Mouse (Mus musculus): ENCODE measurements at regions not wholly inside any gene's neighbourhood (a gene's known extent, or its start where the extent isn't known, plus 50 kb on each side); places are given as distances from the start of the nearest gene placed in this dataset.

- H3K9me3 ChIP-seq (replicated peaks) = peaks cover 43% of the 10 kb centered on the region
- H3K4me3 ChIP-seq (ENCODE audit: low read depth, low read length) = no peak overlapping the region
- no peaks in the 10 kb centered on the region for H3K36me3 ChIP-seq (replicated peaks)
- no peak for ATAC-seq (ENCODE audit: extremely low read depth, insufficient number of reproducible peaks, low FRiP score, poor library complexity, severe bottlenecking)
- no peak for DNase-seq (ENCODE audit: low spot score)
- H3K4me1 ChIP-seq (ENCODE audit: insufficient read depth, low read depth, low read length) = no peaks in the 10 kb centered on the region
- TF ChIP-seq GATA2 (IDR thresholded peaks at IDR 0.05; ENCODE audit: borderline replicate concordance, low read depth, low read length) (no peak), POLR2AphosphoS5 (IDR thresholded peaks at IDR 0.05; ENCODE audit: insufficient replicate concordance, low read depth, low read length) (no peak), CTCF (IDR thresholded peaks at IDR 0.05; ENCODE audit: low read depth, low read length) (no peak), TAL1 (conservative IDR thresholded peaks at IDR 0.05; ENCODE audit: low read depth, low read length) (no peak)
- H3K27me3 ChIP-seq (ENCODE audit: insufficient read depth, low read length) = no peaks in the 10 kb centered on the region
Observed at GRCm38 (mm10) chr11:63424319-63424718, 295.5 kb downstream of the Pmp22 start.

- peaks cover 32% of the 10 kb centered on the region for H3K9me3 ChIP-seq (replicated peaks)
- H3K36me3 ChIP-seq (replicated peaks) = no peaks in the 10 kb centered on the region
- H3K4me1 ChIP-seq (ENCODE audit: insufficient read depth, low read depth, low read length) = no peaks in the 10 kb centered on the region
- DNase-seq (ENCODE audit: low spot score) (no peak), ATAC-seq (ENCODE audit: extremely low read depth, insufficient number of reproducible peaks, low FRiP score, poor library complexity, severe bottlenecking) (no peak)
- TF ChIP-seq TAL1 (conservative IDR thresholded peaks at IDR 0.05; ENCODE audit: low read depth, low read length) (no peak), CTCF (IDR thresholded peaks at IDR 0.05; ENCODE audit: low read depth, low read length) (no peak), GATA2 (IDR thresholded peaks at IDR 0.05; ENCODE audit: borderline replicate concordance, low read depth, low read length) (no peak)
- no peaks in the 10 kb centered on the region for H3K27me3 ChIP-seq (ENCODE audit: insufficient read depth, low read length)
- H3K4me3 ChIP-seq (ENCODE audit: low read depth, low read length) = no peak overlapping the region
Observed at GRCm38 (mm10) chr11:63425741-63426140, 297.0 kb downstream of the Pmp22 start.

- TF ChIP-seq TAL1 (conservative IDR thresholded peaks at IDR 0.05; ENCODE audit: low read depth, low read length) (no peak), POLR2AphosphoS5 (IDR thresholded peaks at IDR 0.05; ENCODE audit: insufficient replicate concordance, low read depth, low read length) (no peak), GATA1 (IDR thresholded peaks at IDR 0.05; ENCODE audit: borderline replicate concordance, low read length) (no peak), GATA2 (IDR thresholded peaks at IDR 0.05; ENCODE audit: borderline replicate concordance, low read depth, low read length) (no peak), CTCF (IDR thresholded peaks at IDR 0.05; ENCODE audit: low read depth, low read length) (no peak)
- Histone ChIP-seq H3K4me3 (ENCODE audit: low read depth, low read length) (no peak overlapping the region), H3K27me3 (ENCODE audit: insufficient read depth, low read length) (no peaks in the 10 kb centered on the region)
Observed at GRCm38 (mm10) chr11:63453786-63454185, 325.0 kb downstream of the Pmp22 start.

GRCm38 (mm10) chr11:63454910-63455531 is 326.2 kb downstream of the Pmp22 start:
- ATAC-seq (ENCODE audit: extremely low read depth, insufficient number of reproducible peaks, low FRiP score, poor library complexity, severe bottlenecking) (no peak), DNase-seq (ENCODE audit: low spot score) (no peak)
- no peak overlapping the region for H3K4me3 ChIP-seq (ENCODE audit: low read depth, low read length)
- no peaks in the 10 kb centered on the region for H3K27me3 ChIP-seq (ENCODE audit: insufficient read depth, low read length)
- no peaks in the 10 kb centered on the region for H3K36me3 ChIP-seq (replicated peaks)
- H3K9me3 ChIP-seq (replicated peaks) = peaks cover 44% of the 10 kb centered on the region
- TF ChIP-seq GATA2 (IDR thresholded peaks at IDR 0.05; ENCODE audit: borderline replicate concordance, low read depth, low read length) (no peak), CTCF (IDR thresholded peaks at IDR 0.05; ENCODE audit: low read depth, low read length) (no peak), TAL1 (conservative IDR thresholded peaks at IDR 0.05; ENCODE audit: low read depth, low read length) (no peak), GATA1 (IDR thresholded peaks at IDR 0.05; ENCODE audit: borderline replicate concordance, low read length) (no peak), POLR2AphosphoS5 (IDR thresholded peaks at IDR 0.05; ENCODE audit: insufficient replicate concordance, low read depth, low read length) (no peak)
- no peaks in the 10 kb centered on the region for H3K4me1 ChIP-seq (ENCODE audit: insufficient read depth, low read depth, low read length)

More at GRCm38 (mm10) chr11:63453786-63454185, 325.0 kb downstream of the Pmp22 start:
- Histone ChIP-seq H3K4me1 (ENCODE audit: insufficient read depth, low read depth, low read length) (no peaks in the 10 kb centered on the region), H3K36me3 (replicated peaks) (no peaks in the 10 kb centered on the region), H3K9me3 (replicated peaks) (peaks cover 39% of the 10 kb centered on the region)
- DNase-seq (ENCODE audit: low spot score) (no peak), ATAC-seq (ENCODE audit: extremely low read depth, insufficient number of reproducible peaks, low FRiP score, poor library complexity, severe bottlenecking) (no peak)

- no peak for DNase-seq (ENCODE audit: low spot score)
- TF ChIP-seq GATA1 (IDR thresholded peaks at IDR 0.05; ENCODE audit: borderline replicate concordance, low read length) = no peak
- no peak for TF ChIP-seq TAL1 (conservative IDR thresholded peaks at IDR 0.05; ENCODE audit: low read depth, low read length)
- TF ChIP-seq GATA2 (IDR thresholded peaks at IDR 0.05; ENCODE audit: borderline replicate concordance, low read depth, low read length) = no peak
- no peak for TF ChIP-seq CTCF (IDR thresholded peaks at IDR 0.05; ENCODE audit: low read depth, low read length)
- no peak for TF ChIP-seq POLR2AphosphoS5 (IDR thresholded peaks at IDR 0.05; ENCODE audit: insufficient replicate concordance, low read depth, low read length)
- peaks cover 49% of the 10 kb centered on the region for H3K9me3 ChIP-seq (replicated peaks)
- no peak for ATAC-seq (ENCODE audit: extremely low read depth, insufficient number of reproducible peaks, low FRiP score, poor library complexity, severe bottlenecking)
- no peaks in the 10 kb centered on the region for H3K27me3 ChIP-seq (ENCODE audit: insufficient read depth, low read length)
- H3K4me1 ChIP-seq (ENCODE audit: insufficient read depth, low read depth, low read length) = no peaks in the 10 kb centered on the region
- no peak overlapping the region for H3K4me3 ChIP-seq (ENCODE audit: low read depth, low read length)
- no peaks in the 10 kb centered on the region for H3K36me3 ChIP-seq (replicated peaks)
Observed at GRCm38 (mm10) chr11:63456356-63456755, 327.6 kb downstream of the Pmp22 start.

GRCm38 (mm10) chr11:63457250-63457649 is 328.5 kb downstream of the Pmp22 start:
- no peak for ATAC-seq (ENCODE audit: extremely low read depth, insufficient number of reproducible peaks, low FRiP score, poor library complexity, severe bottlenecking)
- Histone ChIP-seq H3K36me3 (replicated peaks) (no peaks in the 10 kb centered on the region), H3K27me3 (ENCODE audit: insufficient read depth, low read length) (no peaks in the 10 kb centered on the region), H3K9me3 (replicated peaks) (peaks cover 51% of the 10 kb centered on the region), H3K4me1 (ENCODE audit: insufficient read depth, low read depth, low read length) (no peaks in the 10 kb centered on the region), H3K4me3 (ENCODE audit: low read depth, low read length) (no peak overlapping the region)
- TF ChIP-seq GATA1 (IDR thresholded peaks at IDR 0.05; ENCODE audit: borderline replicate concordance, low read length) = no peak
- no peak for TF ChIP-seq POLR2AphosphoS5 (IDR thresholded peaks at IDR 0.05; ENCODE audit: insufficient replicate concordance, low read depth, low read length)
- TF ChIP-seq GATA2 (IDR thresholded peaks at IDR 0.05; ENCODE audit: borderline replicate concordance, low read depth, low read length) = no peak
- no peak for TF ChIP-seq CTCF (IDR thresholded peaks at IDR 0.05; ENCODE audit: low read depth, low read length)
- no peak for TF ChIP-seq TAL1 (conservative IDR thresholded peaks at IDR 0.05; ENCODE audit: low read depth, low read length)
- DNase-seq (ENCODE audit: low spot score) = no peak

All from G1E (cell line).